Mouse (Mus musculus): ENCODE results near the gene Mpo.

GRCm38 (mm10) chr11:87780130-87780529 lies 13.3 kb upstream of the Mpo start:
- TF ChIP-seq CTCF (IDR thresholded peaks at IDR 0.05; ENCODE audit: control insufficient read depth, insufficient read depth, insufficient read length) = no peak
- no peak for TF ChIP-seq MYOD1 (IDR thresholded peaks at IDR 0.05; ENCODE audit: control insufficient read depth, insufficient read length, low read depth)
- no peak for TF ChIP-seq CEBPB (IDR thresholded peaks at IDR 0.05; ENCODE audit: low read depth)
- no peak for TF ChIP-seq MYOG (IDR thresholded peaks at IDR 0.05; ENCODE audit: control insufficient read depth, extremely low read depth, insufficient read length)
- TF ChIP-seq USF1 (IDR thresholded peaks at IDR 0.05; ENCODE audit: low read depth) = no peak
- no peak for TF ChIP-seq MAX (IDR thresholded peaks at IDR 0.05)

Data from C2C12 (cell line).